Mouse (Mus musculus): ENCODE results near the gene Abcc9.

Gene Abcc9

GRCm38 (mm10) chr6:142545132-142545531 is 157.0 kb downstream of the Abcc9 start:
- 50% methylated on average over 14 of the region's 14 CpGs for WGBS

GRCm38 (mm10) chr6:142543648-142544047 is 158.5 kb downstream of the Abcc9 start:
- 80% methylated on average over 4 of the region's 4 CpGs for WGBS

DNA sequence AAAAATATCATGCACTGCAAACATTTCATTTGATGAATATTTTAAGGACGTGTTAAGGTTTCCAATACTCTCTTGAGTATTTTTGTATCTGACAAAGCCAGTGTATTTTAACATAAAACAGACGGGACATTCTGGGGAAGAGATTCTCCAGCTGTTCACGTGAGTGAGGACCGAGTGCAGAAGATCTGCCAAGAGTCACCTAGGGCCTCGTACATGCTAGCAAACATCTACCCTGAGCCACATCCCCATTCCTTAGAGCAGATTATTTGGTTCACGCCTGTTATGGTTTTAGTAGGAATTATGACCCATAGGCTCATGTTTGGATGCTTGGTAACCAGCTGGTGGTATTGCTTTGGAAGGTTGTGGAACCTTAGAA is 159.3 kb downstream of the Abcc9 start:
- 76% methylated on average over 6 of the region's 6 CpGs for WGBS

DNA sequence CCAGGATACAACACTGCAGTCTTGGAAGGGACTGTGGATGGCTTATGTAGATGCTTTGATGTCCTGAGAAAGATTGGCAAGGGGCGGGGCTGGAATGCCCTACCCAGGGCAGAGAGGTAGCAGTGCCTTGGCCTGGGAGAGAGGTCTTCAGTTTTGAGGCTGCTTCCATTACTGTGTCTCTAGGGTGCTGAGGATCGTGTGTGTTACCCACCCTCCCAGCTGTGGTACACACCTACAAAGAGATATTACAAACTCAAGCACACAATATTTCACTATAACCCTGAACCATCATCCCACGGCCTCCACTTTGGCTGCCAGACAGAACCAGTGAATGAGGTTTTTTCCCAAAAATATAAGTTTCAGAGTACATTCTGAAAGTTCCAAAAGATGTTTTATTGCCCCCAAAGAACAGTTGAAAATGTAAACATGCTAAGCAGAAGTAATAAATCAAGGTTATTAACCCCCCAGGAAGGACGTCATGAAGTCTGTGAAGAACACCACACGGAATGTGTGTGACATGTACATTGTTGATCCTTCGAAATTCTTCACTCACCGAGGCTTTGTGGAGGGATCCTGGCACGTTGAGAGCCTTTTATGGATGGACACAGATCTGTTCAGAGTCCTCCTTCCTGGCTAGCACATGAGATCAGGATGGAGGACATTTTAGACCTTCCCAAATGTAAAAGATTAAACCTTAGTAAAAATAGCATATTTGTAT is 159.9 kb downstream of the Abcc9 start:
- 85% methylated on average over 8 of the region's 8 CpGs for WGBS

- 89% methylated on average over 10 of the region's 10 CpGs for WGBS
Observed at GRCm38 (mm10) chr6:142540561-142541160, 161.5 kb downstream of the Abcc9 start.

GRCm38 (mm10) chr6:142540131-142540530 is 162.0 kb downstream of the Abcc9 start:
- 89% methylated on average over 5 of the region's 5 CpGs for WGBS

- WGBS = 70% methylated on average over 17 of the region's 17 CpGs
Observed at GRCm38 (mm10) chr6:142538503-142538902, 163.6 kb downstream of the Abcc9 start.

Data from cerebral cortex, adult 2 months (tissue).